Mouse (Mus musculus): Measurements from ENCODE around the gene Tbc1d30.

Tbc1d30 gene

DNA sequence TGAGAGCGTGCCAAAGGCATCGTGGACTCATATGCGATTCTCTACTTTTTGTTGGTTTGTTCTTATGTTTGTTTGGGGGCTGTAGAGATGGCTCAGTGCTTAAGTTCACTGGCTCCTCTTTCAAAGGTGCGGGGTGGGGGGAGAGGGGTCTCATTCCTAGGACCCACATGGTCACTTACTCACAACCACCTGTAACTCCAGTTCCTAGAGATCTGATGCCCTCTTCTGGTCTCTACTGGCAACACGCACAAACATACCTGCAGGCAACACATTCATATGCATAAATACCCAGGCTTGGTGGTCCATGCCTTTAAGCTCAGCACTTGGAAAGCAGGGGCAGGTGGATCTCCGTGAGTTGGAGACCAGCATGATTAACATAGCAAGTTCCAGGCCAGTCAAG, 125.4 kb downstream of the Tbc1d30 start:
- DNase-seq (ENCODE audit: low read depth) = peak; percentile 26

DNA sequence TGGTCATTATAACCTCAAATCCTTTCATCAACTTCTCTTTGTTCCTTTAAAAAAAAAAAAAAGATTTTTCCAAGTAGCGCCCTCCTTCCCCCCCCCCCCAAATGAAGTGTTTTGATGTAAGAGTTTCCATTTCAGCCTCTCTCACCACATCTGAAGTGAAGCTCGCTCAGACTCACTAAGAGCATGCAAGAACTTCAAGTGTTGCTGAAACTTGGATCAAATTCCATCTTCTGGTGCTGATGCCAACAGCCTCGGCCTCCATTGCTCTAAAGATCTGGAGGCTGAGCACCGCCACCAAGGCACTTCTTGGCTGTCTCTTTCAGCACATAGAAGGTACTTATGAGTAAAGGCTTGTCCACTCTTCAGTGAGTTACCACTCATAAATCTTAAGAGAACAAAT, 128.2 kb downstream of the Tbc1d30 start:
- no peak for DNase-seq (ENCODE audit: low read depth)

DNA sequence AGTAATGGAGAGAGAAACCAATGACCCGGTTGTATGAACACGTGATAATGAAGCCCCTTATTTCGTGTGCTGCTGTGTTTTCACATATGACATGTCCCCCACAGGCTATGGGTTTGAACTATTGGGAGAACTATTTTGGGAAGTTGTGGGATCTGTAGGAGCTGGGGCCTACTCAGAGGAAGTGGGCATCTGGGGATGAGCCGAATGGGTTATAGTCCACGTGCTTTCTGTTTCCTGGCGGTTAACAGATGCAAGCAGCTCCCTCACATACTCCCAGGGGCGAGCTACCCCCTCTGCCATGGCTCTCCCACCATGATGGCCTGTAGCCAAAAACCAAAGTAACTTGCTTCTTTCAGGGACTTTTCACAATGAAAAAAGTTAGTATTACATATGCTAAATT, 132.5 kb downstream of the Tbc1d30 start:
- no peak for DNase-seq (ENCODE audit: low read depth)

DNA sequence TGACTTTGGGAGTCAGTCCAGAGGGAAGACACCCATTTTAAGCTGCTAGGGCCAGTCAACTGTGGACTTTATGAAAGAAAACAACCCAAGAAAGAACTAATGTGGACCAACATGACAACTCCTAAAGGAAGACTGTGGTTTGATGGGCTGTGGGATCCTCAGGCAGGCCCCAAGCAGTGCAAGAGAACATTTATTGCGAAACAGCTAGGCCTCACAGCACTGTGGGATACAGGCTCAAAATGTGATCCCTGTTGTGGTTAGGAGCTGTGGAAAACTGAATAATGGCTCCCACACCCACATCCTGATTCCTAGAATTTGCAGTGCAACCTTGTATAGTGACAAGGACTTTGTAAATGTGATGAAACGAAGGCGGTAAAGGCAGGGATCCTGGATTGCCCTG, 134.3 kb downstream of the Tbc1d30 start:
- no peak for DNase-seq (ENCODE audit: low read depth)

All from 416B (cell line).